Mouse (Mus musculus) stomach, embryonic 14.5 days (tissue): ENCODE results near the gene Sirt3. TPM values are rescaled to one million over a fixed set of nuclear protein-coding genes. Genes with fewer than 3 reads are reported as not detected.

ENCODE experiments used
- ATAC-seq: fragments of 200-750 bp; cut with Nextera tagmentation; 2 replicates; pipeline ENCODE4 v1.8.0; 2017; ENCODE audit warnings: low read depth, moderate TSS enrichment; ENCODE audit not compliant: insufficient number of reproducible peaks, insufficient read depth, low FRiP score
- H3K27ac ChIP-seq: fragments of 300-500 bp; sonication (generic); 2 replicates; pipeline ENCODE4 v1.5.1; 2014; ENCODE audit warnings: mild to moderate bottlenecking, low read length, moderate library complexity, mixed read lengths
- H3K27me3 ChIP-seq: fragments of 300-500 bp; sonication (generic); 2 replicates; pipeline ENCODE4 v1.6.1; 2014; ENCODE audit warnings: low read length, control low read depth, mixed read lengths; ENCODE audit not compliant: control insufficient read depth, insufficient read depth
- H3K36me3 ChIP-seq: fragments of 300-500 bp; sonication (generic); 2 replicates; pipeline ENCODE4 v1.6.1; 2014; ENCODE audit warnings: mild to moderate bottlenecking, control low read depth, low read length, moderate library complexity, mixed read lengths; ENCODE audit not compliant: control insufficient read depth, insufficient read depth
- H3K4me1 ChIP-seq: fragments of 300-500 bp; sonication (generic); 2 replicates; pipeline ENCODE4 v1.6.1; 2014; ENCODE audit warnings: low read length, control low read depth, mixed read lengths; ENCODE audit not compliant: control insufficient read depth, insufficient read depth
- H3K4me2 ChIP-seq: fragments of 300-500 bp; sonication (generic); replicated peaks from 2 replicates; pipeline ENCODE4 v1.6.1; 2014; ENCODE audit warnings: low read depth, low read length, control low read depth
- H3K4me3 ChIP-seq: fragments of 300-500 bp; sonication (generic); 2 replicates; pipeline ENCODE4 v1.5.1; 2014; ENCODE audit warnings: low read depth, low read length, control low read depth
- H3K9ac ChIP-seq: fragments of 300-500 bp; sonication (generic); replicated peaks from 2 replicates; pipeline ENCODE4 v1.6.1; 2014; ENCODE audit warnings: low read depth, mild to moderate bottlenecking, control low read depth, low read length, moderate library complexity, mixed read lengths
- H3K9me3 ChIP-seq: fragments of 300-500 bp; sonication (generic); 2 replicates; pipeline ENCODE4 v1.6.1; 2016; ENCODE audit warnings: low read depth, low read length, control low read depth; ENCODE audit not compliant: control insufficient read depth
- WGBS: fragments of 180-500 bp; shearing (Covaris S2); extraction: QIAGEN DNeasy Blood & Tissue Kit; methylation state at CpG from one replicate; pipeline ENCODE4 v1.1.7; 2014; 5-methylcytosine and 5-hydroxymethylcytosine counted together
- polyA plus RNA-seq: library from polyadenylated mRNA; unstranded; fragments of >200 nt; fragmentation: Nextera tagmentation; extraction: Ambion mirVana; gene quantifications from 2 replicates; pipeline ENCODE4 v1.2.1, GENCODE M21; 2014

Gene Sirt3
- polyA plus RNA-seq, 1 experiment from 2014 or later = 21.8 TPM

DNA sequence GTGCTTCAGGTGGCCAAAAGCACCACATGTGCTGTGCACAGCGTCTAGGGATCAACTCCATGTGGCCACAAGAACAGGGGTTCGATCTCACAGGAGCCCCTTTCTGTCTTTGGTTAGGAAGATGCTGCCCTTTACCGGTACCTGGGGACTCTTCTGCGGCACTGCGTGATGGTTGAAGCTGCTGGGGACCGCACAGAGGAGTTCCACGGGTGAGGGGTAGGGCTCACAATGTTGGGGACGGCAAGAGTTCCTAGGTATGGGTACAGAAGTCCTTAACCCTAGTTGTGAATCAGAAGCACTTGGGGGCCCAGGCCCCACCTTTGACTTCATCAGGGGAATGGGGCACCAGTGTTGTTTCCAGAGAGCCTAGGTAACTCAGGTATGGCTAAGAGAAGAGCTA is 23.4 kb downstream of the Sirt3 start:
- Histone ChIP-seq H3K9me3 (no peaks in the 10 kb centered on the region), H3K4me3 (no peak overlapping the region; the same call in 1 of the 2 replicates), H3K27me3 (no peaks in the 10 kb centered on the region), H3K27ac (no peak overlapping the region), H3K4me2 (peak overlapping the region; percentile 99; the same call in 1 of the 2 replicates), H3K36me3 (peaks cover 58% of the 10 kb centered on the region), H3K4me1 (peaks cover 13% of the 10 kb centered on the region), H3K9ac (0 out of 2 replicates have a peak overlapping the region, but pooled peaks have one; percentile 88)
- ATAC-seq = no peak
- 94% methylated on average over 8 of the region's 8 CpGs for WGBS

DNA sequence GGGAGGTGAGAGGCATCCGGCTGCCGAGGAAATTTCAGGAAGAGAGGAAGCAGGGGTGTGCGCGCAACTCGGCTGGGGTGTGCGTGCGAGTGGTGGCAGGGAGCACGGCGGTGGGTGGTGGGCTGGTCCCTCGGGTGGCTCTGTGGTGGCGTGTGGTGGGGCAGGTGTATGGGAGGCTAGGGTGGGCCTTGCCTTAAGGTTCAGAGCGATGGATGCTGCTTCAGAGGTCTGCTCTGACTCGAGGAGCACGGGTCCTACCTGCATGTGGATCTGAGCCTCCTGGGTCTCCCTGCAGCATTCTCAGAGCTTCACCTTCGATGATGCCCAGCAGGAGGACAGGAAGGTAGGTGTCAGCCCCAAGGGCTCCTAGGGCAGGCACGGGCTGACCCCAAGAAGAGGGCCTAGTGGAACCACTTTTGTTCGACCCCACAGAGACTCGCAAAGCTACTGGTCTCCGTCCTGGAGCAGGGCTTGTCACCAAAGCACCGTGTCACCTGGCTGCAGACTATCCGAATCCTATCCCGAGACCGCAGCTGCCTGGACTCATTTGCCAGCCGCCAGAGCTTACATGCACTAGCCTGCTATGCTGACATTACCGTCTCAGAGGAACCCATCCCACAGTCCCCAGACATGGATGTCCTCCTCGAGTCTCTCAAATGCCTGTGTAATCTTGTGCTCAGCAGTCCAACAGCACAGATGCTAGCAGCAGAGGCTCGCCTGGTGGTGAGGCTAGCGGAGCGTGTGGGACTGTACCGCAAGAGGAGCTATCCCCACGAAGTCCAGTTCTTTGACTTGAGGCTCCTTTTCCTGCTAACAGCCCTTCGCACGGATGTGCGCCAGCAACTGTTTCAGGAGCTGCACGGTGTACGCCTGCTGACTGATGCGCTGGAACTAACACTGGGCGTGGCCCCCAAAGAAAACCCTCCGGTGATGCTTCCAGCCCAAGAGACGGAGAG is 24.3 kb downstream of the Sirt3 start, which contains the start of gene Bet1l:
Gene Bet1l (minus strand): TSS at position 28 of the 956 bp plus-strand sequence.
- Histone ChIP-seq H3K36me3 (peaks cover 56% of the 10 kb centered on the region), H3K4me3 (peak within 1 kb of the TSS; percentile 87), H3K9me3 (no peaks in the 10 kb centered on the region), H3K4me1 (peaks cover 13% of the 10 kb centered on the region), H3K27ac (peak within 1 kb of the TSS; percentile 94), H3K27me3 (no peaks in the 10 kb centered on the region), H3K9ac (peak within 1 kb of the TSS; percentile 88), H3K4me2 (peak within 1 kb of the TSS; percentile 99)
- 36% methylated on average over 40 of the region's 40 CpGs for WGBS
- ATAC-seq = peak; percentile 30

DNA sequence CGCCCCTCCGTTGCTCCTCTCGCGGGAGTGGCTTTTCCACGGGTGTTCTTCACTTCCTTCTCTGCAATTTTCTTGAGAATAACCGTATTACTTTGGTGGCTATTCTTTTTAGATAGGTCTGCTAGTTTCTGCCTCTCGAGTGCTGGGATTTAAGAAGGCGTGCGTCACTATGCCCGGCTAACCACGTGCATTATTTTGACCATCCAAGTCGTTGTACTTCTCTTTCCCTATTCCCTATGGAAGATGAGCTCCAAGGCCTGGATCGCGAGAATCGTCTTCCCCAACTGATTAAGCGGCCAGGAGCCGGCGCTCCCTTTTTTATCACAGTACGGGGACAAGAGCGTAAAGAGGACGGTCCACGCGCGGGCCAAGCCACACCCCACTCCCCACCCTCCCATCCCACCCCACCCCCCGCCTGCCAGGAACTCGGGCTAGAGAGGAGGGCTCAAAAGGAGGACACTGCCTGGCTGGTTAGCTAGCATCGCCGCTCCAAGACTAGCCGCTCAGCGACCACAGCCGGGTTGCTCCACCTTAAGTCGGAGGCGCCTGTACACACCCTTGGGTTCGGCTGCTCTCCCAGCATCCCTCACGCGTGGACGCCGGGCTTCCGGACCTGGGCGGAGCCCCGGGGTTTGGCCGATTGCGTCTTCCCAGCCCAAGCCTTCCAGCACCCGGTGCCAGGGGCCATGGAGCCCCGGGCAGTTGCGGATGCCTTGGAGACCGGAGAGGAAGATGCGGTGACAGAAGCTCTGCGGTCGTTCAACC is 25.1 kb downstream of the Sirt3 start, which contains the start of gene Ric8a:
Gene Ric8a (plus strand): TSS at position 173 of the 765 bp plus-strand sequence.
- Histone ChIP-seq H3K4me1 (peaks cover 13% of the 10 kb centered on the region), H3K9ac (peak within 1 kb of the TSS; percentile 88), H3K4me2 (peak within 1 kb of the TSS; percentile 99), H3K36me3 (peaks cover 50% of the 10 kb centered on the region), H3K27me3 (no peaks in the 10 kb centered on the region), H3K4me3 (peak within 1 kb of the TSS; percentile 87), H3K9me3 (no peaks in the 10 kb centered on the region), H3K27ac (peak within 1 kb of the TSS; percentile 94)
- ATAC-seq = peak; percentile 79
- WGBS = under 1% methylated on average over 50 of the region's 50 CpGs

DNA sequence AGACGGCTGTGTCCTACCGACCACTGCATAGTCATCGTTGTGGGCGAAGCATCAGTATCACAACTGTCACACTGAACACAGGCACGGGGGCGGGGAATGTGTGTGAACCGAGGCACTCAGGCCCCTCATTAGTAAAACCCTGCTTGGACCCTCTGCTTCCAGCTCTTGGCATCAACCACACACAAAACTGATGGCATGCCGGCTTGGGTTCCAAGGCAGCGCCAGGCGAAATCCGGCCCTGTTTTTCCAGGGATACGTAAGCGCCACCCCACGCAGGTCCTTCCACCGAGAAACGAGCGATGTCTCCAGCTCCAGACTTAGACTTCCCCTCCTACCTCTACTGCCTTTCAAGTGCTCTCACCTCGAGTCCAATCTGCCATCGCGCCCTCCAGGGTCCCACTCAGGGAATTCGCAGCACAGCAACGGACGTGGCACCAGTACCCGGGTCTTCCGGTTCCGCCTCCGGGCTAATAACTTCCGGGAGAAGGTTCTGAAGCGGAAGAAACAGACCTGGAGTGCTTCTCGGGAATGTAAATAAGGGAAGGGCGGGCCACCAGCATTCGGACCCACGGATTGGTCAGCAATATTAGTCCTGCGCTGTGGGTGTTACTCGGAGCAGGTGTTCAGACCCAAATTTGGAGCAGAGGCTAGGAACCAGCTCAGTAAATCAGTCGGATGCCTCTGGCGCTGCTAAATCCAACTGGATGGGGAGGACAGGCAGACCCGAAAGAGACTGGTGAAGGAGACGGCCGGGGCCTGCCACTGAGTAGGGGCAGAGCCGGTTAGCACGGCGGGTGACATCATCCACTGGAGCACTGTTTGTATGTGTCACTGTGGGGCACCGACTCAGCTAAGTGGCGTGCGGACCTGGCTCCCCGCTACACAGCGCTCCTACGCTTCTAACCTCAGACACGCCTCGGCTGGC is 26.0 kb downstream of the Sirt3 start, which contains the start of gene Gm45785:
Gene Gm45785 (minus strand): TSS at position 472 of the 925 bp plus-strand sequence.
- 1% methylated on average over 51 of the region's 51 CpGs for WGBS
- no peaks in the 10 kb centered on the region for H3K27me3 ChIP-seq
- H3K4me3 ChIP-seq = peak within 1 kb of the TSS; percentile 87
- peak within 1 kb of the TSS; percentile 88 for H3K9ac ChIP-seq
- H3K4me1 ChIP-seq = peaks cover 13% of the 10 kb centered on the region
- peak within 1 kb of the TSS; percentile 94 for H3K27ac ChIP-seq
- ATAC-seq = peak; percentile 87
- peak within 1 kb of the TSS; percentile 99 for H3K4me2 ChIP-seq
- no peaks in the 10 kb centered on the region for H3K9me3 ChIP-seq
- H3K36me3 ChIP-seq = peaks cover 48% of the 10 kb centered on the region

DNA sequence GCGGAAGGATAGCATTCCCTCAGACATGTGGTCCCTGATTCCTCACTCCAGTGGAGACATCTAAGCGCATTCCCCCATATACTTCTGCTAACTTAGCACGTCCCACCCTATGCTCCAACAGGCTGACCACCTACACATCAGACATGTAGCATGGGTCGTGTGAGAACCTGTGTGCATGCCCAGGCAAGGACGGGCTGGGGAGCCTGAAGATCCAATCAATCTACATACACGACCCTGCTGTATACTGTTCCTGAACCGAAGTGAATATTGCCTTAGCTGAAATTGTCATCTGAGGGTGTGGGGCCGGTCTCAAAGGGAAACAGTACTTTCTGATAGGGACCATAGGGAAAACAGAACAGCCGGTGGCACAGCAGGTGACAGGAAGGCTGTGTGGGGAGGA is 26.9 kb downstream of the Sirt3 start:
- peaks cover 40% of the 10 kb centered on the region for H3K36me3 ChIP-seq
- no peak overlapping the region for H3K27ac ChIP-seq
- peak overlapping the region; percentile 88 for H3K9ac ChIP-seq
- no peaks in the 10 kb centered on the region for H3K27me3 ChIP-seq
- peak overlapping the region; percentile 99 for H3K4me2 ChIP-seq
- peak overlapping the region; percentile 87 for H3K4me3 ChIP-seq
- peaks cover 13% of the 10 kb centered on the region for H3K4me1 ChIP-seq
- no peaks in the 10 kb centered on the region for H3K9me3 ChIP-seq
- ATAC-seq = no peak
- 72% methylated on average over 9 of the region's 9 CpGs for WGBS

DNA sequence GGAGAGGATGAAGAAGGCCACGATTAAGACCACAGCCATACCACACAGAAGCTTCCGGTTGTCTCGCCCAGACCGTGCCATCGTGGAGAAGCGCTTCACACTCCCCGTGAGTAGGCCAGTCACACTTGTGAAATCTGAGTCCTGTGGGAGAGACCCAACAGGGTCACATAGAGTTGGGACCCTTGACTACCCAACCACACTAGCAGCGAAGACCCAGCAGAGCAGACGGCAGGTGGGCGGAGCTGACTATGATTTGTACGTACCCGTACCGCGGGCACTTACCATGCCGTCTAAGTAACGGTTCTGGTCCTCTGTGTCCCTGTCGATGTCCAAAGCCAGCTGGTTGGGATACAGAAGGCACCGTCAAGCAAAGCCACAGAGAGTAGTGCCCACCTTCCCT is 27.6 kb downstream of the Sirt3 start:
- WGBS = 91% methylated on average over 18 of the region's 18 CpGs
- no peaks in the 10 kb centered on the region for H3K9me3 ChIP-seq
- H3K4me2 ChIP-seq = no peak overlapping the region
- no peak overlapping the region for H3K9ac ChIP-seq
- no peak overlapping the region for H3K4me3 ChIP-seq
- peaks cover 36% of the 10 kb centered on the region for H3K36me3 ChIP-seq
- peaks cover 13% of the 10 kb centered on the region for H3K4me1 ChIP-seq
- H3K27me3 ChIP-seq = no peaks in the 10 kb centered on the region
- H3K27ac ChIP-seq = no peak overlapping the region
- ATAC-seq = no peak

DNA sequence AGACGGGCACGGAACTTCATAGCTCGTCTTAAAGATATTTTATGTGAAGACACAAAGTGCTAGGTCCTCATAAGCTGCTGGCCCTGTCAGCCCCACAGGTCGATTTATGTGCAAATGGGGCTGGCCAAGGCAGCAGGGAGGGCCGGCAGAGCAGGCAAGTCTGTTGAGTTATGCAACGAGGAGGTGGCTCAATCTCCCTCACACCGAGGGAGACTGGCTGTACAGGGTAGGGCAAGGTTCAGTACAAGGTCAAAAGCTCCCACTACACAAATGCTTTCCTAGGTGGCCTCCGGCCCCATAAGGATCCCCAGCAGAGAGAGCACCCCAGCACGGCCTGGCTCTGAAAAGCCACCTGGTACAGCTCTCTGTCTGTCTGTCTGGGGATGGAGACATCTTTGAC is 28.7 kb downstream of the Sirt3 start:
- Histone ChIP-seq H3K36me3 (peaks cover 25% of the 10 kb centered on the region), H3K27ac (no peak overlapping the region), H3K4me2 (no peak overlapping the region), H3K27me3 (no peaks in the 10 kb centered on the region), H3K4me1 (peaks cover 12% of the 10 kb centered on the region; the same call in 1 of the 2 replicates), H3K4me3 (no peak overlapping the region), H3K9me3 (no peaks in the 10 kb centered on the region), H3K9ac (no peak overlapping the region)
- ATAC-seq = no peak
- 80% methylated on average over 9 of the region's 9 CpGs for WGBS
